Mouse (Mus musculus) testis, postnatal 10 days (tissue): Measurements from ENCODE around the gene Ccnl1.

Experiments used
- DNase-seq: peaks from one replicate; pipeline ENCODE4 v3.0.0; 2021; ENCODE audit warnings: low spot score

Ccnl1 gene

DNA sequence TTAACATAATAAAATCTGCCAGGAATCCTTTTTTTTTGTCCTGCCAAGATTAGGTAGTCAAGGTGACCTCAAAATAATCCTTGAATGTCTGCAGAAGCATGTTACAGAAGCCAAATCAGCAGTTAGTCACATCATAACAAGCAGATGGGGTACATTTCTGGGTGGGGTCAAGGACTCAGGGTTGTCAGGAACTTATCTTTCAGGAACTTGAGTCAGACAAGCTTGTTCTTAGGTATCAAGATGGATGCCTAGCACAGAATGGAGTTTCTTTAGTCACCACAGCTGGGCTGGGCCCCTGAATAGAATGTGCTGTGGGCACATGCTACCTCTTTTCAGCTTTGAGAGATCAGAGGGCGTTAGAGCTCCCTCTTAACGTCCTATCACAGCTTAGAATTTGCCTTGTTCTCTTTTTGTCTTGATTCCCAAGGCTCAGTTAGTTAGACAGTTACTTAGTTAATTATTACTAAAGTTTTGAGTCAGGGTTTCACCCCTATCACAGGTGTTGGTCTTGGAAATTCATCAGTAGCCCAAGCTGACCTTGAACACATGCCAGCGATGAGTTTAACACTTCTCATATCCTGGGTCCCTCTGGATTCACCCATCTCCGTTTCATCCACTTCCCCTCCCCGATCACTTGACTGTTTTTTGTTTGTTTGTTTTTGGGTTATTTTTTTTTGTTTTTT is 32.9 kb downstream of the Ccnl1 start:
- DNase-seq: no peak

DNA sequence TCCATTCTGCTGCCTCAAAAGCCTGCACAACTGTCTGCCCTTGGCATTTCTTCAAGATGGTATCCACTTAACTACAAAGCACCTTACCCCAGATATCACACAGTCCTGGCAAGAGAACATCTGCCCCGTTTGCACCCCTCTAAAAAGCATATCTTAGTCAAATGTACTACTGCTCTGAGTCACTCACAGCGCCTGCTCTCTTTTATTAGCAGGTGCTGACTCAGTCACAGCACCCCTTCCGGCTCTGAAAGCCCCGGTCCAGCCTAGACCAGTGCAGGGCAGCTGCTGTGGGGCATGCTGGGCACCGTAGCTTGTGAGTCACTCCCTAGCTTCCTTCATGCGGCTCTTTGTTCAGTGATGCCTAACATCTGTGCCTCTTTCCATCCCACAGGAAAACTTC is 35.6 kb downstream of the Ccnl1 start:
- no peak for DNase-seq

DNA sequence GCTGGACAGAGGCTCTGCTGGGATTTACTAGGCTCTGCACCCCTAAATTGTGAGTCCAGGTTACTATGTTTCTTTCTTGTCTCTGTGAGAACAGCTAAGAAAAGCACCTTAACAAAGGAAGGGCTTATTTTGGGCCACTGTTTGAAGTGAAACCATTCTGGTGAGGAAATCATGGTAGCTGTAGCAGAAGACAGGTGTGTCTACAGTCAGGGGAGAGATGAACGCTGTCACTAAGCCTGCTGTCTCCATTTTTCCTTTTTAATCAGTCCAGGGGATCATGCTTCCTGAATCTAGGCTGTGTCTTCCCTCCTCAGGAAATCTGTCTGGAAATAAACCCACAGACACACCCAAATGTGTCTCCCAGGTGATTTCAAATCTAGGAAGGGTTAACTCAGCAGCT is 36.4 kb downstream of the Ccnl1 start:
- no peak for DNase-seq

DNA sequence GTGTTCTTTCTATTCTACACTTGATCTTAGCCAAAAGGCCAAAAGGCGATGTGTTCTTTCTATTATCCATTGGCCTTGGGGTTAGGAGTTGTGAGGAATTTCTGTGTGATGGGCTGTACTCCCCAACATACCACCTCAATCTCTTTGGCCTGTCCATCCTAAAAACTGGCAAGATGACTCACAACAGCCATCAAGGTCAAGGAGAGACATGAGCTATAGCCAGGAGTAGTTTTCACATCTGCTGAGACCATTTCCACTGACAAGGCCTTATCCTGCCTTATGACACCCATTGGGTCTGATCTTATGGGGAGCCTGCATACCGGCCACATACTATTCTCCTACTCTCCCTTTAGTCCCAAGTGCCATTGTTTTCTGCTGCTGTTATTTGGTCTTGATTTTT is 39.0 kb downstream of the Ccnl1 start:
- DNase-seq: no peak

DNA sequence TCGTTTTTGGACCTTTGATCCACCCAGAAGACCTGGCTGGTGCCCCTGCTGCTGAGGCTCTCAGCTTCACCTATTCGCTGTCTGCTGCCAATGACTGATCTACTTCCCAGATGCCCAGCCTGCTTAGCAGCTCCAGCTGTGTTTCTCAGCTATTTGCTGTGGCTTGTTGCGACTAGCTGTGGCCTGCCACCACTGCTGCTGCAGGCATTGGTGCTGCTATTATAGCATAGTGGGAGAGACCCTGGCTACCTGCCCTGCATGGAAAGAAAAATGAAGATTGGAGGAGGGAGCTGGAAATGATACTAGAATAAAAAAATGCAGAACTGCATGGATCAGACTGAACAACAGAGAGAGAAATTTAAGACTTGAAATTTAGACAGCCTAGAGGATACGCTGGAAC is 45.1 kb downstream of the Ccnl1 start:
- DNase-seq: no peak

DNA sequence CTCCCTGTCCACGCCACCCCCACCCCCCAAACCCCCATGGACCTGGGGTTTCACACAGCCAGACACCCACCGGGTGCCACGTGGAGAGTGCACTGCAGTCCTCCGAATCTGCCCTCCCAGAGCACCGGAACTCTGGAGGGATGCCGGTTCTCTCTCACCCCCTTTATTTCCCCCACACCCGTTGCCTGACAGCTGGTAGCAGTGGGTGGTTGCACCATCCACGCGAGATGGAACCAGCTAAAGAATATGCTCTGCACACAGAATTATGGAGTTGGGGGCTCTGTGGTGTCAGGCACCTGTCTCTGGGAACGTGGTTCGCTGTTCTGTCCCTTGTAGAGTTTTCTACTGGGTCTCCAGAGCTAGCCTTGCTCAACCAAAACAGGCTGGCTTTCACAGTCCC is 45.8 kb downstream of the Ccnl1 start:
- no peak for DNase-seq

DNA sequence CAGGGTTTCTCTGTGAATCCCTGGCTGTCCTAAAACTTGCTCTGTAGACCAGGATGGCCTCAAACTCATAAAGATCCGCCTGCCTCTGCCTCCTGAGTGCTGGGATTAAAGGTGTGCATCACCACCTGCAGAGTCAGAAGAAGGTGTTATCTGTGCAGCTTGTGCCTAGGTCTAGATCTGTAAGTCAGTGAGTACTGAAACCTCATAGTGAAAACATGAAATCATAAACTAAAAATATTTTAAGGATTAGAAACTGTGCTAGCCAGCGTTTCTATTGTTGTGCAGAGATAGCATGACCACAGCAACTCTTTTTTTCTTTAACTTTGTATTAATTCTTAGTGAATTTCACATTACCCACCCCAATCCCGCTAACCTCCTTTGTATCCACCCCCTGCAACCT is 46.8 kb downstream of the Ccnl1 start:
- no peak for DNase-seq

DNA sequence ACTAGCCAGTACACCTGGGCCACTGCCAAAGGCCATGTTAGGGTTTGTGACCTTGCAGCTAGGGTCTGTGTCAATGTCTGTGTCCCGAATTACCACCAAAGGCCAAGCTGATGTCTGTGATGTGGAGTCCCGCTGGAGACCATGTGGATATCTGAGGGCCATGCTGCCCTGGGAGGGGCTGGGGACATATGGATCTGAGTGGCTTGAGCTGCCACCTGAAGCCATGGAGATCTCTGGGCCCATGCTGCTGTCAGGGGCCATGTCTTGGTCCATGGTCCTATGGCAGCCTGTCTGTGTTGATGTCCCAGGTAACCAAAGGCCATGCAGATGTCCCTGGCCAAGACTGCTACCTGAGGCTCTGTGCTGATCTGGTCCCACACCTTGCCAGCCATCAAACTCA is 48.6 kb downstream of the Ccnl1 start:
- no peak for DNase-seq

DNA sequence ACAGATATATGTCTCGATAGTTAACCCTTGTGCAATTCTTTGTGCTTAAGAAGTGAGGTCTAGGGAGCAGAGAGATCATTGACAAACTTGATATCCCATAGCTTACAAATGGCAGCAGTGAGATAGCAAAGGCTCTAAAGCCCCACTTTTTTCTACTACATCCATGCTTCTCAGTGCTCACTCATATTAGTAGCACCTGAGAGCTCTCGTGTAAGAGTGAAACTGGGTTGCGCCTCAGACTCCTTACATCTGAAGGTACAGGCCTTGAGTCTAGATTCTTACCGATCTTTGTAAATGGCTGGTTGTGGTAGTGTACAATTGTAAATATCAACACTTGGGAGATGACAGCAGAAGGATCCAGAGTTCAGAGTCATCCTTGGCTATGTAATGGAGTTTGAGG is 50.5 kb downstream of the Ccnl1 start:
- DNase-seq: no peak

DNA sequence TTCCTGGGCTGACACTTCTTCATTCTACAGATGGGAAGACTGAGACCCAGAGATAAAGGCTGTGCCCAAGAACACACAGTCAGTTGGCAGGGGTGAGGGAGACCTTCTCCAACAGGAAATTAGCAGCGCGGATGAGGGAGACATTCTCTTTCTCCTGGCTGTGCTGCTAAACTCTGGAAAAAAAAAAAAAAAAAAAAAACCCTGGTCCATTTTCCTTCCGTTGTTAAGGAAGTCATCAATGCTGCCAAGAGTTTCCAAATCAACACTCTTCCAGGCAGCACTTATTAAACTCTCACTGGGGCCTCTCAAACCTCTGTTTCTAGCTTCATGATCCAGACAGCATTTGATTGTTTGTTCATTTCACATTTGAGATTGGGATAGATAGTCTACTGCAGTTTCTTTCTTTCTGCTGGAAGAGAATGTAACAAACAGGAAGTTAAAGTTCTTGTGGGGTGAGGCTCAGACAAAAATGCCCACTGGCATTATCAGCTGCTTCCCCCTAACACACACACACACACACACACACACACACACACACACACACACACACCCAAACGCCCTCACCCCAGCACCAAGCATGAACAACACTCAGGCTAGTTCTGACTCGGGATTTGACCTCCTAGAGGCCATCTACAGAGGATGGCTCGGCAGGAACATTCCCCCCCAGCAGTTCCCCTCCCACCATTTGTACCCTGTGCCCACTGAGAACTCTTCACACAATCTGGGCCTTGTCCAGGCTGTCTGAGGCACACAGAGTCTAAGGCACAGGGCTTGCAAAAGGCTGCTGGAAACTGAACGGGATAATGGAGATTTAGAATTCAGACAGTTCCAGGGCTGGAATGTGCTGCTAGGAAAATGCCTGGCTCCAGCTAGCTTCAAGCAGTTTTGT is 52.5 kb downstream of the Ccnl1 start:
- no peak for DNase-seq

DNA sequence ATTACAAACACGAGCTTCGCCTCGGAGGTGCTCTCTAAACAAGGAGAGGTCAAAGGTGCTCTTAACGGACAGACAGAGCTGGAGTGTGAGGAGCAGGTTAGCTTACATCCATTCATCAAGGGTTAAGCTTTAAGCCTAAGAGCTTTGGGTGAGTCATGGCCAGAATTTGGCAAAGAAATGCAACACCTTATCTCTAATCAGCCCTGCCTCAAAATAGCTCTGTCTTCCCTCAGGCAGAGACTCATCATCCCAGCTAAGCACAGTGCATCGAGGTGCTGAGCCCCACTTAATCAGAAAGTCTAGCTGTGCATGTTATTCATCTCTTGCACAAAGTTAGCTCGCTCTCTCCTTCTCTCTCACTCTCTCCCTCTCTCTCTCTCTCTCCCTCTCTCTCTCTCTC is 53.3 kb downstream of the Ccnl1 start:
- DNase-seq: no peak

DNA sequence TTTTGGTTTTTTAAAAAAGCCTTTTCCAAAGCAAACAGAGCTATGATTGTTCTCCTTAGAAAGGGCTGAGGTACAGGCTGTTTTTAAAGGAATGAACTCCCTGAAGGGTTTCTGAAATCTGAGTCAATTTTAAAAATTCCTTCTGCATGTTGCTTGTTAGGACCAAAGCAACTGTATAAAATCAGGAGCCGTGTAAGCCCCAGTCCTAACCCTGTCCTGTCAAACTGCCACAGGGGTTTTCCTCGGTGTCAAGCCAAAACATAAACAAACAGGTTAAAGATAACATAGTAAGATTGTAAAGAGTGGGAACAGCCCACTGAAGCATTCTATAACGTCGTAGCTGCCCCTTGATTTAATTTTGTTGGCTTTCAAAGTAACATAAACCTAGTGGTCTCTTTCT is 53.9 kb downstream of the Ccnl1 start:
- no peak for DNase-seq

DNA sequence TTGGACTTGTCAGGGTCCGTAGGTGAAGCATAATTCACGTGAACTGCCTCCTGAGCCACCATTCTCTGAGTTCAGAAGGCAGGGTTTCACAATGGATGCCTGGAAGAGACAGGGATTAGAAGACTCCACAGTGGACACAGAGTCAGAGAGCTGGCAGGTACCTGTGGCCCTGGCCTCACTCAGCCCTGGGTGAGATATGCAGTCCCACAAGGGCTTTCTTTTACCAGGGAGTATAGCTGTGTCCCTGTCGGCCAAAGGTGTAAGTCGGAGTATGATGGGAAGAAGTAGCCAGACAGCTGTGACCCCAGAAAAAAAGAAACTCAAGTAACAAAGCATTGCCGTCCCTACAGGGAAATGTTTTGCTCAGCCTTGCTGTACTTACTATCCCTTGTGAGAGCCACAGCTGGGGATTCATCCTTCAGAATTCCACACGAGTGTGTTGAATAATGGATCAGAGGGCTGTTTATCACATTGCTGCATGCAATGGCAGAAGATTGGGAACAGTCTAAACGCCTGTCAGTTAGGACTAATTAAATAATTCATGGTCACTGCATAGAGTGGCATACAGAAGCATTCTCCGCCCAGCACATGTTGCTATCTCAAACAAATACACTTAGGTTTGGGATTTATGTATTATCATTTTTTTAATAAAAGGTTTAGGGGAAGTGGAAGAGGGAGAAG is 59.3 kb downstream of the Ccnl1 start:
- DNase-seq: no peak

DNA sequence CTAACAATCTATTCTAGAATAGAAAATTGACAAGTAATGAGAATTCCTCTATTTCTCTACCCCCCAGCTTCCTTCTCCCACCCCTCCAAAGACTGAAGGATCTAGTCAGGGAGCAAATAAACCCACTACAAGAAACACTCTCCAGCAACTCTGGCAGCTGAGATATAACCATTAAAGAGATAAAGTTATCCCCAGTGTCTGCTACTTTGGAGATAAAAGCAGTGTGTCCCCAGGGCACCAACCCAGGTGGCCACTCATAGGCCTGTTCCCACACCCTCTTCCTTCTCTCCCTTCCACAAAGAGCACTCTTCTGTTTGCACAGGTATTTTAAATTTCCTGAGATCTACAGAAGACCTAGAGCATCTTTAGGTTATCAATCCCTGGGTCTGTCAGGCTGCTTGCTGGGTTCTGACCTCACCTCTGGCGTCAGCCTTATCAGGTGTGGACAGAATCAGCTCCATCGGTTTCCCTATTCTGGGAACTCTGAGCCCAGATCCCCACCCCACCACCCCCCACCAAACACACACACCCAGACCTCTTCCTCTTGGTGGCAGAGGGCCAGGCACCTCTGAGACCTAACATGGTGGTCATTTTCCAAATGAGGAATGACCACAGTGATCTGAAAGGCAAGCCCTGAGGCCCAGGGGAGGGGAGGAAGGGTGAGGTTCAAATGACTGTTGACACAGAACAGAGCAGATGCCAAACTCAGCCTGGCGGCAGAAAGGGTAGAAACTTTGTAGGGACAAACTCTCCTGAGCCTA is 60.6 kb downstream of the Ccnl1 start:
- no peak for DNase-seq
